Mouse (Mus musculus) G1E (cell line): Measurements from ENCODE around the gene Siah3. TPM values are rescaled to one million over a fixed set of nuclear protein-coding genes. Genes with fewer than 3 reads are reported as not detected.

Experiments used
- ATAC-seq: 2 replicates; pipeline ENCODE4 v1.8.0; 2016; ENCODE audit warnings: mild to moderate bottlenecking; ENCODE audit not compliant: insufficient number of reproducible peaks, poor library complexity, low FRiP score, severe bottlenecking; ENCODE audit errors: extremely low read depth
- DNase-seq: peaks from one replicate; pipeline ENCODE4 v3.0.0; 2012; ENCODE audit warnings: low spot score
- H3K27me3 ChIP-seq: 2 replicates; pipeline ENCODE4 v1.6.1; 2012; ENCODE audit warnings: mild to moderate bottlenecking, low read length, inconsistent platforms; ENCODE audit not compliant: insufficient read depth
- H3K36me3 ChIP-seq: replicated peaks from 2 replicates; pipeline ENCODE3; 2012; ENCODE audit warnings: mild to moderate bottlenecking, inconsistent platforms
- H3K4me1 ChIP-seq: 2 replicates; pipeline ENCODE4 v1.6.1; 2012; ENCODE audit warnings: low read depth, low read length, inconsistent platforms, mixed read lengths; ENCODE audit not compliant: insufficient read depth
- H3K4me3 ChIP-seq: 2 replicates; pipeline ENCODE4 v1.5.1; 2012; ENCODE audit warnings: low read depth, mild to moderate bottlenecking, inconsistent platforms, low read length, moderate library complexity, mixed read lengths
- H3K9me3 ChIP-seq: replicated peaks from 2 replicates; pipeline ENCODE4 v1.6.1; 2012; ENCODE audit warnings: inconsistent platforms
- CTCF ChIP-seq: IDR thresholded peaks from 2 replicates; pipeline ENCODE4 v1.5.1; 2012; ENCODE audit warnings: low read depth, low read length, inconsistent platforms, mixed read lengths
- GATA1 ChIP-seq: IDR thresholded peaks from 2 replicates; pipeline ENCODE4 v1.6.1; 2012; ENCODE audit warnings: borderline replicate concordance, low read length, inconsistent platforms, mixed read lengths
- GATA2 ChIP-seq: IDR thresholded peaks from 2 replicates; pipeline ENCODE4 v1.6.1; 2012; ENCODE audit warnings: low read depth, low read length, inconsistent platforms, borderline replicate concordance
- POLR2AphosphoS5 ChIP-seq: IDR thresholded peaks from 2 replicates; pipeline ENCODE4 v1.6.1; 2012; ENCODE audit warnings: low read depth, low read length, inconsistent platforms; ENCODE audit not compliant: insufficient replicate concordance
- TAL1 ChIP-seq: conservative IDR thresholded peaks from 2 replicates; pipeline ENCODE4 v1.6.1; 2012; ENCODE audit warnings: low read depth, low read length, inconsistent platforms, mixed read lengths
- polyA plus RNA-seq: library from polyadenylated mRNA; stranded (reverse); fragments of >175 nt; gene quantifications from 2 replicates; pipeline ENCODE4 v1.2.3, GENCODE M21; 2012
- total RNA-seq, 2 experiments: library from RNA; stranded (forward) in 1 of 2; stranded (reverse) in 1 of 2; fragments of 200-1000 nt in 1 of 2; fragments of >200 nt in 1 of 2; fragmentation: Nextera tagmentation in 1 of 2; gene quantifications; 2 replicates each; pipeline ENCODE4 v1.2.3; 2014 to 2017

The Siah3 gene
- total and polyA plus RNA-seq, 3 experiments = 0.11 TPM; not detected in 2

- no peak for DNase-seq
- no peak overlapping the region for H3K4me3 ChIP-seq
- H3K4me1 ChIP-seq = no peaks in the 10 kb centered on the region
- TF ChIP-seq CTCF (no peak), POLR2AphosphoS5 (no peak)
- no peaks in the 10 kb centered on the region for H3K36me3 ChIP-seq
- H3K9me3 ChIP-seq = no peaks in the 10 kb centered on the region
- H3K27me3 ChIP-seq = no peaks in the 10 kb centered on the region
- ATAC-seq = no peak
Measured at GRCm38 (mm10) chr14:75541731-75542130, 85.9 kb downstream of the Siah3 start.

GRCm38 (mm10) chr14:75561577-75562331 lies 106.0 kb downstream of the Siah3 start:
- TF ChIP-seq TAL1 (no peak), GATA2 (no peak), POLR2AphosphoS5 (no peak), GATA1 (no peak), CTCF (no peak)
- H3K4me1 ChIP-seq = no peaks in the 10 kb centered on the region
- no peaks in the 10 kb centered on the region for H3K36me3 ChIP-seq
- peaks cover 5% of the 10 kb centered on the region for H3K27me3 ChIP-seq
- ATAC-seq (no peak), DNase-seq (no peak)
- no peaks in the 10 kb centered on the region for H3K9me3 ChIP-seq
- no peak overlapping the region for H3K4me3 ChIP-seq

GRCm38 (mm10) chr14:75565534-75566140 lies 109.9 kb downstream of the Siah3 start:
- Histone ChIP-seq H3K9me3 (no peaks in the 10 kb centered on the region), H3K27me3 (peaks cover 5% of the 10 kb centered on the region), H3K4me3 (no peak overlapping the region), H3K4me1 (no peaks in the 10 kb centered on the region), H3K36me3 (no peaks in the 10 kb centered on the region)
- no peak for DNase-seq
- ATAC-seq = no peak
- no peak for TF ChIP-seq POLR2AphosphoS5
- TF ChIP-seq GATA1 = no peak
- TF ChIP-seq GATA2 = no peak
- TF ChIP-seq CTCF = no peak
- TF ChIP-seq TAL1 = no peak

- ATAC-seq (no peak), DNase-seq (no peak)
- H3K4me3 ChIP-seq = no peak overlapping the region
- no peaks in the 10 kb centered on the region for H3K36me3 ChIP-seq
- TF ChIP-seq TAL1 (no peak), POLR2AphosphoS5 (no peak), GATA2 (no peak), CTCF (no peak), GATA1 (no peak)
- H3K9me3 ChIP-seq = no peaks in the 10 kb centered on the region
- H3K27me3 ChIP-seq = peaks cover 5% of the 10 kb centered on the region
- H3K4me1 ChIP-seq = no peaks in the 10 kb centered on the region
Measured at GRCm38 (mm10) chr14:75566303-75566702, 110.5 kb downstream of the Siah3 start.

- no peaks in the 10 kb centered on the region for H3K4me1 ChIP-seq
- ATAC-seq (no peak), DNase-seq (no peak)
- H3K27me3 ChIP-seq = no peaks in the 10 kb centered on the region; the same call in 1 of the 2 replicates
- H3K36me3 ChIP-seq = no peaks in the 10 kb centered on the region
- no peaks in the 10 kb centered on the region for H3K9me3 ChIP-seq
- H3K4me3 ChIP-seq = no peak overlapping the region
- no peak for TF ChIP-seq TAL1
- TF ChIP-seq CTCF = no peak
- TF ChIP-seq GATA2 = no peak
- TF ChIP-seq GATA1 = no peak
- no peak for TF ChIP-seq POLR2AphosphoS5
Measured at GRCm38 (mm10) chr14:75579010-75579409, 123.2 kb downstream of the Siah3 start.

Other genes with a start within 250 kb of the Siah3 start
- gene Cpb2, start 213.7 kb upstream of the Siah3 start, total RNA-seq (2014; fragmentation: Nextera tagmentation) = not detected in 2 replicates
- gene Cpb2, start 213.7 kb upstream of the Siah3 start, total RNA-seq (2017) = not detected in 2 replicates
- not detected in 2 replicates for gene Cpb2, start 213.7 kb upstream of the Siah3 start, polyA plus RNA-seq
- 29.1 and 47.4 TPM in 2 replicates for gene Zc3h13, start 171.6 kb upstream of the Siah3 start, total RNA-seq (2014; fragmentation: Nextera tagmentation)
- 17.3 TPM in 2 replicates for gene Zc3h13, start 171.6 kb upstream of the Siah3 start, total RNA-seq (2017)
- 18.2 and 22.4 TPM in 2 replicates for gene Zc3h13, start 171.6 kb upstream of the Siah3 start, polyA plus RNA-seq
- gene Spert, start 137.1 kb downstream of the Siah3 start, total RNA-seq (2014; fragmentation: Nextera tagmentation) = not detected in 2 replicates
- 0.06 and 0.66 TPM in 2 replicates for gene Spert, start 137.1 kb downstream of the Siah3 start, total RNA-seq (2017)
- gene Spert, start 137.1 kb downstream of the Siah3 start, polyA plus RNA-seq = not detected in 2 replicates
- not detected in 2 replicates for gene Erich6b, start 186.3 kb downstream of the Siah3 start, total RNA-seq (2014; fragmentation: Nextera tagmentation)
- 0.17 TPM in 1 of 2 replicates, not detected in the other for gene Erich6b, start 186.3 kb downstream of the Siah3 start, total RNA-seq (2017)
- not detected in 2 replicates for gene Erich6b, start 186.3 kb downstream of the Siah3 start, polyA plus RNA-seq